Mouse (Mus musculus) cerebellum, adult 2 months (tissue): Measurements from ENCODE around the gene Cog6. TPM values are rescaled to one million over a fixed set of nuclear protein-coding genes. Genes with fewer than 3 reads are reported as not detected.

ENCODE experiments used
- DNase-seq, 2 experiments: peaks; one replicate each; pipeline ENCODE4 v3.0.0; 2021
- H3K27ac ChIP-seq: fragments of 200-500 bp; 2 replicates; pipeline ENCODE4 v1.5.1; 2012; ENCODE audit warnings: low read length, control low read depth, inconsistent platforms; ENCODE audit not compliant: insufficient read depth
- H3K27me3 ChIP-seq: fragments of 200-500 bp; 2 replicates; pipeline ENCODE4 v1.6.1; 2012; ENCODE audit warnings: inconsistent platforms, mild to moderate bottlenecking, low read length, moderate library complexity; ENCODE audit not compliant: control insufficient read depth, insufficient read depth
- H3K4me1 ChIP-seq: fragments of 200-500 bp; 2 replicates; pipeline ENCODE4 v1.6.1; 2011; ENCODE audit warnings: low read length; ENCODE audit not compliant: control insufficient read depth, insufficient read depth
- H3K4me3 ChIP-seq: fragments of 200-500 bp; replicated peaks from 2 replicates; pipeline ENCODE3; 2011; ENCODE audit warnings: mild to moderate bottlenecking, low read depth, low read length, control low read depth; ENCODE audit not compliant: insufficient read depth
- CTCF ChIP-seq: fragments of 200-500 bp; IDR thresholded peaks from 2 replicates; pipeline ENCODE4 v1.5.1; 2011; ENCODE audit warnings: low read depth, mild to moderate bottlenecking, control low read depth, low read length, moderate library complexity, borderline replicate concordance; ENCODE audit not compliant: insufficient read depth
- POLR2A ChIP-seq: fragments of 200-500 bp; IDR thresholded peaks from 2 replicates; pipeline ENCODE4 v1.6.1; 2011; ENCODE audit warnings: low read length, control low read depth, borderline replicate concordance; ENCODE audit not compliant: insufficient read depth
- WGBS: fragments of 180-500 bp; shearing (Covaris S2); methylation state at CpG from one replicate; pipeline ENCODE4 v1.1.7; 2018; 5-methylcytosine and 5-hydroxymethylcytosine counted together
- polyA plus RNA-seq: library from polyadenylated mRNA; depleted of rRNA; stranded (reverse); fragments of >200 nt; gene quantifications from 2 replicates; pipeline ENCODE4 v1.2.3, GENCODE M21; 2012; rRNA removed

Gene Cog6
- 43.8 and 44.0 TPM in 2 replicates for polyA plus RNA-seq

DNA sequence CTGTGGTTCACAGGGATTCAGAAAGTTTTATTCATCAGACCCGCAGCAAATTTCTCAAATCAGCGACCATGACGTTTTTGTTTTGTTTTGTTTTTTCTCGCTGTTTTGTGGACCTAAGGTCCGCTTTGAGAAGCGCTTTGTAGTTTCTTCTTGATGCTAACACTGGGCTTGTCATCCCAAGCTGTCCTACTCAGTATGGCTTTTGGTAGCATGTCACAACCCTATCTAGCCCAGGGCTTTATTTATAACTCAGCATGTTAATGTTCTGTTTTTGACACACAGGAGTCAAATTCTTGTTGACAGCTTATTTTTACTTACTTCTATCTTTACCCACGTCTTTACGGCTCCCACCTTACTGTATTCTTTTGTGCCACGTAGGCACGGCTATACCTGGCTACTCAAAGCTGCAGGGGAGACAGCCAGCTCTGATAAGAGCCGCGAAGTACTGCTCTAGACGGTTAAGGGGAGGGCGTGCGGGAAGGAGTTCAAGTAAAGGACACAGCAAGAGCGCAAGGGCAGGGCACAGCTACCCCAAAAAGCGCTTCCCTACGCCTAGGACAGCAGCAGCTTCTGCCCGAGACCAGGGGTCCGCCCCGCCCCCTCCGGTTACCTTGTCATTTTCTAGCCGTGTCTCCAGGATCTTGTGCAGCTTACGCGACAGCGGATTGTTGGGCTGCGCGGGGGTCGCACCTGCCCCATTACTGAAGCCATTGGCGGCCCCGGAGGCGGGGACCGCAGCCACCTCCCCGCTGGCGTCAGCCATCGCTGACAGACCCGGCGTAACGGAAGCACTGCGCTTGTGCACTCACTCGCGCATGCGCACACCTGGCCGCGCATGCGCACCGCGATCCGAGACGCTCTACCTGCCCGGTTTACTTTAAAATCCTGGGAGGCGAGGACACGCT is at the start of gene Cog6:
TSS of gene Cog6 (minus strand) at position 802 of the 905 bp plus-strand sequence.
- peak; percentile 87 to 90 for DNase-seq
- no peaks in the 10 kb centered on the region for H3K27me3 ChIP-seq
- H3K4me1 ChIP-seq: peaks cover 5% of the 10 kb centered on the region
- TF ChIP-seq POLR2A (peak; percentile 92), CTCF (no peak)
- WGBS: 3% methylated on average over 53 of the region's 53 CpGs
- H3K4me3 ChIP-seq: peak within 1 kb of the TSS; percentile 92
- peak within 1 kb of the TSS; percentile 71; the same call in 1 of the 2 replicates for H3K27ac ChIP-seq

DNA sequence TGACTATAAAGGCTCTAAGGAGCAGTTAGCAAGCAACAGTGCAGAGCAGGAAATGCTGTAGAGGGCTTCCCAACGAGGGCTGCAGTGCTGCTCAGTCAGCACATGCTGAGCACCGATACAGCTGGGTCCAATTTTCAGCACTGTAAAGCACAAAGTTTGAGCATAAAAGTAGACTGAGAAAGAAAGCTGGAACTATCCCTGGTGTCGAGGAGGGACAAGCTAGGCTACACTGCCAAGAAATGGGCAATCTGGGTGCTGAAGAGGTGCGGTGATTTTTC is 49.0 kb upstream of the Cog6 start:
- Histone ChIP-seq H3K27me3 (no peaks in the 10 kb centered on the region), H3K4me3 (no peak overlapping the region), H3K27ac (no peak overlapping the region), H3K4me1 (peaks cover 24% of the 10 kb centered on the region)
- no peak for DNase-seq
- TF ChIP-seq POLR2A: no peak
- TF ChIP-seq CTCF: no peak
- WGBS: 35% methylated on average over 4 of the region's 4 CpGs

DNA sequence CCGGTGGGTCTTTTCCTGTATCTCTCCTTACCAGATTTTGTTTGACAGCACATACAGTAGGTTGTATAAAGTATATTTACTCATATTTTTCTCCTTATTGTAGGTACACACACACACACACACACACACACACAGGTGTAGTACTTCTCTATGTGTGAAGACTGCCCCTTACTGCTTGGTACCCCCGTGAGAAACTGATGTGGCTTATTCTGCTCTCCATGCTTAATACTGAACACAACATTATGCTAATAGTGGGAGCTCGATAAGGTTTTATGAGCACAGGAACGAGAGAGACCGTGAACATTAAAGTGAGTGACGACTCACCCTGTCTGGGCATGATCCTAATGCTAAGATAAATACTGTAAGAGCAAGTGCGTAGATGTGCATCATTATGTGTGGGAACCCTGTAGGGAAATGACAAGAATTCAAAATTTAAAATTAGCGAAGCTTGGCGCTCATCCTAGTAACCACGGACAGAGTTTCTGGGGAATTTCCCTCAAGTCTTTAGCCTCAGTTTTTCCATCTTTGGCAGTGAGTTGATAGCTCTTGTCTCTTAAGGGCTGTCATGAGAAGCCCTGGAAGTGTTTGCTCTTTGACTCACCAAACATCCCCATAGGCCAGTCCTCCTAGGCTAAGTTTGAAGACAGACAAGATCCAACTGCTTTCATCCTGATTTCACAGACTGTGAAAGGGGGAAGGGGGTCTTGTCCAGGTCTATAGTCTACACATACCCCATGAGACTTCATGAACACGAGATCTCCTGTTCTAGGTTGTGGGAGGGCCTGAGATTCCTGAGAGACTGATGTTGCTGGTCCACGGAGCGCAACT is 48.4 kb upstream of the Cog6 start:
- Histone ChIP-seq H3K4me3 (no peak overlapping the region), H3K27ac (no peak overlapping the region; the same call in 1 of the 2 replicates), H3K27me3 (no peaks in the 10 kb centered on the region), H3K4me1 (peaks cover 21% of the 10 kb centered on the region)
- 59% methylated on average over 13 of the region's 13 CpGs for WGBS
- TF ChIP-seq CTCF: no peak
- no peak for TF ChIP-seq POLR2A
- no peak for DNase-seq

DNA sequence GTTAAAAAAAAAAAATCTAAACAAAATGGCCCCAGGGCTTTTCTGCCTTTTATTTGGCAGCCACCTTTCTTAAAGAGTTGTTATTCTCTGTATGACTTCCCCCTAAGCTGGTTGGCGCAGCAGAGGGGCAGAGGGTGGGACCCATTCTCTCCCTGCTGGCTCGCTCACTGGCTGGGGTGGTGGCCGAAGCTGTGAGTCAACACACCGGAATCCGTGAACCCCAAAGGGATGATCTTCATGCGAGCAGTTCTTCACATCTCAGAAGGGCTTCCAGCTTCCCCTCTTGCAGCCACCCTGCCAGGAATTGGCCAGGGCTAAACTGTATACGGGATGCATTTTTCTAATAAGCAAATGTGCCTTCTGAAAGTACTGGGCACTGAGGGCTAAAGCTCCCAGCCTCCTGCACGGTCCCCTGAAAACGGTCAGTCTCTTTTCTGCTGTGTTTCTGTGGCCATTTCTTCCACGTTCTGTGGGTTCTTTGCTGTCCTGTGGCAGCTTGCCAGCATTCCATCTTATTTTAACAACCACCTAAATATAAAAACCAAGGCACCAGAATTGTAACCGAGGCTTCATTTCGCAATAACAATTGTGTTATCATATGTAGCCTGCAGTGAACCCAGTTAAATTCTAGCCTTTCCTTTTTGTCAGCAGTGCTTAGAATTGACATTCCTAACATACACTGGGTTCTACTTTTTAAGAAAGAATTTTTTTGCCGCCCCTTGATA is 46.5 kb upstream of the Cog6 start:
- H3K27ac ChIP-seq: no peak overlapping the region; the same call in 1 of the 2 replicates
- peak in 1 of 2 experiments; percentile 45 for DNase-seq
- WGBS: 27% methylated on average over 13 of the region's 13 CpGs
- TF ChIP-seq CTCF (no peak), POLR2A (no peak)
- no peaks in the 10 kb centered on the region for H3K27me3 ChIP-seq
- peaks cover 24% of the 10 kb centered on the region for H3K4me1 ChIP-seq
- no peak overlapping the region for H3K4me3 ChIP-seq

DNA sequence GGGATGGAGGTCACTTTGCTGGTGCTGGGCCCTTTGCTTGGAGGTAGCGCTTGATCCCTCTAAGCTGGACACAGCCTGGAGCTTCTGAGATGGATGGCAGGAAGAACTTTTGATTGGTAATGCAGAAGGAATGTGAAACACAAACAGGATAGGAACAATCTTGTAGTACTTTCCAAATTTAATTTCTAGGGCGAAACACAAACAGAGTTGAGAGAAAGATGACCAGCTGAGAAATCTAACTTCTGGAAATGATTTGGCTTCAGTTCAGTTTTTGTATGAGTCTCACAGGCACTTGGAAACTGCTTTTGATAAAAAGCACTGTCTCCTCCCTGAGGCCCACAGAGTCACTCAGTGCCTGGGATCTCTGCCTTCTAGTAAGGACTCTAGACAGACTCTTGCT is 42.9 kb upstream of the Cog6 start:
- H3K4me3 ChIP-seq: no peak overlapping the region
- H3K27me3 ChIP-seq: no peaks in the 10 kb centered on the region
- no peak for TF ChIP-seq CTCF
- TF ChIP-seq POLR2A: no peak
- DNase-seq: no peak
- peaks cover 37% of the 10 kb centered on the region for H3K4me1 ChIP-seq
- 73% methylated on average over 2 of the region's 2 CpGs for WGBS
- H3K27ac ChIP-seq: no peak overlapping the region

DNA sequence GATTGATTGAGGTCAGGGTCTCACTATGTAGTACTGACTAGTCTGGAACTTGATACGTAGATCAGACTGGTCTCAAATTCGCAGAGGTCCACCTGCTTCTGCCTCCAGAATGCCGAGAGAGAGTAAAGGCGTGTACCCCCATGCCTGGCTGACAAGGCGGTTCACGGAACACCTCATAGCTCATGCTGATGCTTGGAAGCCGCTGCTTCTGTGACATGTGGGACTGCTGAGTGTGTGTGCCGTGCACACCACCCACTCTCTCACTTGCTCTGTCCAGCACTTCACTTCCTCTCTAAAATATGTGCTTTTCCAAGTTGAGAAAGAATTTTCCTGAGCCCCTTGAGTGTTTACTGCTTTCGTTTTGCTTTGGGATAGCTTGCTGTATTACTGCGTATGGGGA is 39.4 kb upstream of the Cog6 start:
- WGBS: 42% methylated on average over 10 of the region's 10 CpGs
- Histone ChIP-seq H3K4me3 (no peak overlapping the region), H3K4me1 (peaks cover 47% of the 10 kb centered on the region), H3K27me3 (no peaks in the 10 kb centered on the region), H3K27ac (no peak overlapping the region)
- peak in 1 of 2 experiments; percentile 35 for DNase-seq
- TF ChIP-seq POLR2A (no peak), CTCF (no peak)

DNA sequence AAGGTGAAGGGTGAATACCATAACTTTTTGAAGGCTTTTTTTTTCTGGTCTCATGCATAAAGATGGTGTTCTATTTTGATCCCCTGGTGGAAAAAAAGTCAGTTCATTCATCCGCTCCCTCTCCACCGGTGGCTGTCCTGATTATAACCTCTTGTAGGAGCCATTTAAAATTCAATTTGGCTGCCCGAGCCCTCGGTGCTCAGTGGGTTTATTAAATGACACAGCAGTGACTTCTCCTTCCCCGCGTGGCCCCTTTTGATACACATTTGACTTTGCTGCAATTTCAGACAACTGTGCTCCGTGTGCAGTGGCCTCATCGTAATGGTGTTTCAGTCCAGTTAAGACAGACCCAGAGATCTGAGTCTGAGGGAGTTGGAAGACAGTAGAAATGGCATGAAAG is 35.3 kb upstream of the Cog6 start:
- DNase-seq: peak in 1 of 2 experiments; percentile 27
- 13% methylated on average over 8 of the region's 8 CpGs for WGBS
- H3K27ac ChIP-seq: no peak overlapping the region
- TF ChIP-seq POLR2A (no peak), CTCF (no peak)
- H3K4me1 ChIP-seq: peaks cover 42% of the 10 kb centered on the region
- no peak overlapping the region for H3K4me3 ChIP-seq
- H3K27me3 ChIP-seq: no peaks in the 10 kb centered on the region
